Mouse (Mus musculus): ENCODE measurements around the gene Supt6. TPM values are rescaled to one million over a fixed set of nuclear protein-coding genes. Genes with fewer than 3 reads are reported as not detected.
"Not testable (repeated sequence)": the region's sequence is repeated elsewhere in the genome, so short reads cannot be mapped to it uniquely, and the experiment has no call there.

Gene Supt6
- total RNA-seq, 2 experiments from 2014 or later = 57.2 to 76.6 TPM

DNA sequence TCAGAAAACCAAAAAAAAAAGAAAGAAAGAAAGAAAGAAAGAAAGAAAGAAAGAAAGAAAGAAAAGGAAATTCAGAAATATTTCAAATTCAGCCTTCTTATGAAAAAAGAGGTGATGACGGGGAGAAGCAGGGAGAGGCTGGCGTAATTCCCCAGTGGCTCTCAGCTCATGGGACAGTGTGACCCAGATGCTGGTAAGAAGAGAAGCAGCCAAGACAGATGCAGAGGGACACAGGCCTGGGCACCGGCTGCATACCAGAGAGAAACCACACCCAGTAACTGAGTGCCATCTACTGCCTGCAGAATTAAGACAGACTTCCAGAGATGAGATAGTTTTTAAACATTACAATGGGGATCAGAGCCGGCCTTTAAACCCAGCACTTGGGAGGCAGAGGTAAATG lies 22.2 kb downstream of the Supt6 start:
- DNase-seq = no peak

DNA sequence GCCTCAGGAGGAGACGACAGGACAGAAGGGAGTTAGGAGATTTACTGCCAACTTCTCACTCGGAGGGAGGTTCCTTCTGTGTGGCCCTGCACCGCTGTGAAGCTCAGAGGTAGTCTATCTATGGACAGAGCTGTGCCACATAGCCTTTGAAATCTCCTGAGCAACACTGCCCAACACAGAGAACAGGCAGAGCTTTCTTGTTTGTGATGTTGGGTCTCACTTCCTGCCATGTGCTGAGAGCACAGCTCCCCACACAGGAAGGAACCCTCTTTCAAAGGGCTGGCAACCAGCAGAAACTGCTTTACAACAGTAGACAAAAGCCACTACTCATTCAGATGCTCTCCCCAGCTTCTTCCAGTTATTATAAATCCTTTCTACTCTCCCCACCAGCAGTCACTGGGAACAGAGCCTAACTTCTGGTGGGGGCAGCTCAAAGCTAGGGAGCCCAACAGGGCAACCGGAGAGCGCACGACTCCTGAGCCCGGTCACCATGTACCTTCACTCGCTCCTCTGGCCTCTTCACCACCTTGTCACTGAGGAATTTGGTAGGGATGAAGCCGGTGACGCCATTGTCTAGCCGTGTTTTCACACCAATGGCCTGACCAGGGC lies 30.0 kb downstream of the Supt6 start:
- no peak for DNase-seq

DNA sequence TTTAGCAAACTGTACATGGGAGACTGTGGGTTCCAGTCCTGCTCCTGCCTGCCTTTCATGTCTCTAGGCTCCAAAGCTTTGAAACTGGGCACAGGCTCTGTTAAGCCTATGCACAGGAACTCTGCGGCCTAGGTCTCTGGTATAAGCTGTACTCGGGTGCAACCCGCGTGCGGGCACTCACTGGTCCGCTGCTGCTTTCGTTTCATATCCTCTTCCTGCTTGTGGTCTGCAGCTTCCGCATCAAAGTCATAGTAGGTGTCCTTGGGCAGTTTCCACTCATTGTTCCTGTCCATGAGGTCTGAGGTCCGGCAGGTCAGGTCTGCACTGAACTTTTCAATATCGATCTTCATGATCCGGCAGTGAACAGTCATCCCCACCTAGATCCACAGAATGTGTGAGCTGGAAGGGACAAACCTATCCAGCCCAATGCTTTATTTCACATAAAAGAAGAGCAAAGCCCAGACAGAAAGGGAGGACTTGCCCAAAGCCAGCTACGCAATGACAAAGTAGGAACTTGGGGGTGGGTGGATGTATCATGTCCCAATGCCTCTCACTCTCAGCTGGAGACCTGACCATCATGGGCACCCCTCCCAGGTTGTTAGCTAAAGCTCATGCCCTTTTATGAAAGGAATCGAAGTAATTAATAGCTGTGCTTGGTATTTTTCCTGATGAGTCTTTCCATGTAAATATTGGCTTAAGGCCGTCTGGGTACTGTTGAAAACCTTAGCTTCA lies 32.5 kb downstream of the Supt6 start:
- DNase-seq = peak in 1 of 2 experiments; percentile 27

DNA sequence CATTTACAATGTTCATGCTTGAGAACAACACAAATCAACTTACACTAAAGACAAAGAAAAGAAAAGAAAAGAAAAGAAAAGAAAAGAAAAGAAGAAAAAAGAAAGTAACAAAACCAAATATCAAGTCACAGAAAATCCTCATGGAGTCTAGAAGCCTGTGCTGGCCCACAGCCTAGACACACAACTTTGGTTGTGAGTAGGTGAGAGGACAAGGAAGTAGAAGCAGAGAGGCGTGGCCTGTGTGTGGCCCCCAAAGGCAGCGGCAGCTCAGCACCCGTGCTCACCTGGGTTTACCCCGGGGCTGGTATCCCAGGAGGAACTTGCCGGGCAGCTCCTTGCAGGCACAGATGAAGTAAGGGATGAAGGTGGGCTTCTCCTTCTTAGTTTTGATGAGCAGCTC lies 34.3 kb downstream of the Supt6 start:
- DNase-seq = no peak

DNA sequence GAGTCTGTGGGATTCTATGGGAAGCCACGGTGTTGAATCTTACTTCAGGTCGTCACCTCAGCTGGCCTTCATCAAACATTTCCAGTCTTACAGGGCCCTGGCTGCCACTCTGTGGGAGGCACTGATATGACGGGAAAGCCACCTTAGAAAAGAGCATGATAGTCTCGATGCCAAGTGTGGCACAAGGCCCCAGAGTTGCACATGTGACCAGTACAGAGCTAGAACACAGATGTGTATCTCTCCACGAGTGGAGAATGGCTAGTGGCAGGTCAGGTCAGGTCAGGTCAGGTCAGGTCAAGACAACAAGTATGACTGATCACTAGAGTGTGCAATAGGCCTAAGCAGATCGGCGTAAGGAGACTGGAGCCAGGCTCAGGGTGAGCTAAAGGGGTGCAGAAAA lies 35.2 kb downstream of the Supt6 start:
- peak in 1 of 2 experiments; percentile 26 for DNase-seq

DNA sequence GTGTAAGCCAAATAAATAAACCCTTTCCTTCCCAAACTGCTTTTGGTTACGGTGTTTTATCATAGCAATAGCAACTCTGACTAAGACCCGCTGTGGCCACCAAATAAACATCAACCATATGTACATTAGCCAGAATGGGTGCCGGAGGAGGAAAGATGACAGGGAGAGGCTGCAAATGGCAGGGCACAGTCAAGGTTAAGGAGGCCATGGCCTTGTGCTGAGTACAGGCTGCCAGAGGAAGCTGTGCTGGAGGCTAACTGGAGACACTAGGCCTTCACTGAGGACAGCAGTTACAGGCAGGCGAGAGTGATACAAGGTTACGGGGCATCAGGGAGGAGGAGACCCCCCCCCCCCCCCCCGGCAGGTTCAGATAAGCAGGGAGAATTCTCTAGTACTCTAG lies 35.9 kb downstream of the Supt6 start:
- DNase-seq = peak; percentile 56 to 57

DNA sequence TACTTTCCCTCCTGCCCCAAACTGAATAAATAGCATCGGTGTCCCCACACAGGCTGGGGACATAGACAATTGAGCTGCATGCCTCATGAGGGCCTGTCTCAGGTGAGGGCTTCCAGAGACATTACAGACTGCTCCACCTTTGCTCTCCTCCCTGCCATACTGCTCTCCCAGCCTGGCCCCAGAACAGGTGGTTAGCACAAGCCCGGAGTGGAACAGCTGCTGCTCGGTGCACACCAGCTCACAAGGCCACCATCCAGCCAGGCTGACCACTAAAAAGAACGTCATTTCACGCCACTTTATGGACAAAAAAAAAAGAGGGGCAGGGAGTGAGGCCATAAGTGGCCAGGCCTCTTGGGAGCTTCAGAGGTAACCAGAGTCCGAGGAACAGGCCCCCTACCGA lies 38.6 kb downstream of the Supt6 start:
- DNase-seq = no peak

DNA sequence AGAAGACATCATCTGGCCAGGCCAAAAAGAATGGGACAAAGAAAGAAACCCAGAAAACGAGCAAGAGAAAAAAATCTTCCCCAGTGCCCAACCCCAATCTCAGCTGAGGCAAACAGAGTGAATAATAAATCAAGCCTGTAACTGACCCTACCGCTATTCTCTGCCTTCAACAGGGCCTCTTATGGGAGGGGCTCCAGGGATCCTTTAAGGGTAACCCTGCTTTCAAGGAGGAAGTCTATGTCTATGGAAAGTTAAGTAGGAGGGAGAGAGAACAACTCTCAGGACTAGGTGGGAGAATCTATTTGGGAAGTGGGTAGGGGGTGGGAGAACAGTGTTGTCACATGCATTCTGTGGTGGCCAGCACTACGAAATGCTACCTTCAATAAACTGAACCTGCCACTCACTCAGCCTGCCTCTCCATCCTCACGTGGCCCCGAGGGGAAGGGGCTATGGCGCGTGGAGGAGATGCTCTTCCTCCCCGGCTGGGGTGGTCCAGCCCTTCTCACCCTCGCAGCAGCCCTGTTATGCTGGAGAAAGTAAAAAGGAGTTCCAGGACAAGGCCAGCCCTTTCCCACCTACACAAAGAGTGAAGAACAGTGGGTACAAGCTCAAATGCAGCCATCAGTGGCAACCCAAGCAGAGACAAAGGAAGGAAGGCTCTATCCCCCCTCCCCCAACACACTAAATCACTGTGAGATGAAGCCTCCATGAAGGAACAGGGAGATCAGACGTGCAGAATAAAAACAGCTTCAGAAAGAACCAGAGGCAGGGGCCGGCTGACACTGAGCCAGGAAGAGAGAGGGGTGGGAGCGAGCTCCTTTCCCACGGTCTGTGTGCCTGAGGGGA lies 40.2 kb downstream of the Supt6 start:
- no peak for DNase-seq

DNA sequence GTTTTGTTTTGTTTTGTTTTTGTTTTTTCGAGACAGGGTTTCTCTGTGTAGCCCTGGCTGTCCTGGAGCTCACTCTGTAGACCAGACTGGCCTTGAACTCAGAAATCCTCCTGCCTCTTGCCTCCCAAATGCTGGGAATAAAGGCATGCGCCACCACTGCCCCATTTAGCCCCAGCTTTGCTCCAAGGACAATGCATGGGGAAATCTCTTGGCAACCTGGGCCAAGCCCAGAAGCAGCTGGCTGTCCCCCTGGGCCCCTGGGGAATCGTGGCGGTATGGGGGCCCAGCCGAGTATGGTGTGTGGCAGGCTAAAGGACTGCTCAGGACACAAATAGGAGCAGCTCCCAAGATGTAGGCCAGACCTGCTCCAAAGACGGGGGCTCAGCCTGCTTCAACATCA lies 41.5 kb downstream of the Supt6 start:
- peak; percentile 52 to 61 for DNase-seq

DNA sequence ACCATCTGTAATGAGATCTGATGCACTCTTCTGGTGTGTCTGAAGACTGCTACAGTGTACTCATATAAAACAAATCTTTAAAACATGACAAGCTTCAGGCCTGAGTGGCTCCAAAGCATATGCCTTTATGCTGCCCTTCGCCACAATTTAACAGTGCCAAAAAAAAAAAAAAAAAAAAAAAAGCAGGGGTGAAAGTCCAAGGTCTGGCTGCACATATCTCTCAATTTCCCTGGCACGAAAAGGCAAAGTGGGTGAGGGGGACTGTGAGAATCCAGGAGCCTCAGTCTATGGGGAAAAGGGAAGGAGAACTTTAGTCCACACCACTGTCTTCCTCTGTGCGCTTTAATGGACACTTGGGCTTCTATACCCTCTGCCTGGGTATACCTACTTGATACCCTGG lies 43.4 kb downstream of the Supt6 start:
- DNase-seq = no peak

DNA sequence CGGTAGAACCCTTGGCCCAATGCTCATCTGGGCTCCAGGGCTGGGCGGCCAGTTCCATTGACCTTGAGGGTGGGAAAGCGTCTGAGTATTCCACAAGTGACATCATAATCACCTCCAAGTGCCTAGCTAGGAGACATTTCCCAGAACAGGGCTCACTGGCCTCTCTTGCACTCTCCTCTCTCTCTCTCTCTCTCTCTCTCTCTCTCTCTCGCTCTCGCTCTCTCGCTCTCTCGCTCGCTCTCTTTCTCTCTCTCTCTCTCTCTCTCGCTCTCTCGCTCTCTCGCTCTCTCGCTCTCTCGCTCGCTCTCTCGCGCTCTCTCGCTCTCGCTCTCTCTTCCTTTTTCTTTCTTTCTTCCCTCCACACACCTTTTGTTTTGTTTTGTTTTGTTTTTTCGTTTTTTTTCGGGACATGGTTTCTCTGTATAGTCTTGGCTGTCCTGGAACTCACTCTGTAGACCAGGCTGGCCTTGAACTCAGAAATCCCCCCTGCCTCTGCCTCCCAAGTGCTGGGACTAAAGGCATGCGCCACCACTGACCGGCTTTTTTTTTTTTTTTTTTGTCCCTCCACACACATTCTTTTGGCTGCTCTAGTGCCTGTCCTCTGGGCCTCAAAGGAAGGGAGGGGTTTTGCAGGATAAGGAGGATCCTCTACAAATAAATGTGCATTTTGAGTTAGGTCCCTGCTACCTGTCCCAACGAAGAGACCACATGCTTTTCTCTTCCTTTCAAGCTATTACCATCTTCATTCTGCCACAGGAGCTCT lies 50.5 kb downstream of the Supt6 start:
- DNase-seq = no peak

DNA sequence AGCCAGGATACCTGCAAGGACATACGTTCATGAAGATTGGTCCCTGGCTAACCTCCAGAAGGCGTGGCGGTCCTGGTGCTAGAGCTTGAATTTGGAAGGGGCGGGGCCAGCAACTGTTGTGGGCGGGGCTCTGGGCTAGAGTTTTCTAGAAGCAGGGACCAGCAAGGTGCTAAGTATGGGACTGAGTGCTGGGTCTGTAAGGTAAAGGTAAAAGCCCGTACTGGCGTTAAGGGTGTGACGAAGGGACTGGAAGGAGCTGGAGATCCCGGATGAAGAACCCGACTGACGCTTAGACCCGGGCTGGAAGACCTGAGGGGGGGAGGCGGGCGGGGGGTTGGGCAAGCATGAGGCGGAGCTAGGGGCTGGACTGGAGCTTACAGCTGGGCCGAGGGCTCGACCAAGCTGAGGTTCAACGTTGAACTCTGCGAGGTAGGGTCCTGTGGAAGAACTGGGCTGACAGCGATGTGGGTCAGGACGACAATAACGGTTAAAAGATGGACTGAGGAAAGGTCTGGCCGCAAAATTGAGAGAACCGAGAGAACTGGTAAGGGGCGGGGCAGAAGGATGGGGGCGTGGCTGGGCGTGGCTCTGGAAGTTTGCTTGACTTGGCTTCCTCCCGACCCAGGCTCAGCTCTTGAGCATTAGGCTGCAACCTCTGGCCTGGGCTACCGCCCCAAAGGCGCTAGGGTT lies 51.2 kb downstream of the Supt6 start:
- DNase-seq = peak; percentile 82 to 88

DNA sequence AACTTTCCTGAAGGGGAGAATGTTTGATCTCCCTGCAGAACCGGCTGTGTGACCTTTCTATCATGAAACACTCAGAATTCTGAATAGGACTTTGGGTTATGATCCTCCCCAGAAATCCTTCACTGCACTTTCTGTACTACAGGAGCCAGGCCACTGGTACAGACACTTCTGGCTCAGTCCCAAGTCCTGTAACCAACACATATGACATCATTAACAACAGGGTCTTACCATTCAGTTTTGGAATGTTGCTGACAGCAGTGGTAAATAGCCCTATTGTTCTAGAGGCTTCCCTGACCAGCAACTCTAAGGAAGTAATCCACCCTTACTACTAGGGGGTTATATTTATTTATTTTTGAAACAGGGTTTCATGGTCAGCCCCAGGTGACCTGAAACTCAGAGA lies 52.7 kb downstream of the Supt6 start, which contains the start of gene Proca1:
TSS of gene Proca1 (plus strand) at position 280 of the 400 bp plus-strand sequence.
- no peak for DNase-seq

DNA sequence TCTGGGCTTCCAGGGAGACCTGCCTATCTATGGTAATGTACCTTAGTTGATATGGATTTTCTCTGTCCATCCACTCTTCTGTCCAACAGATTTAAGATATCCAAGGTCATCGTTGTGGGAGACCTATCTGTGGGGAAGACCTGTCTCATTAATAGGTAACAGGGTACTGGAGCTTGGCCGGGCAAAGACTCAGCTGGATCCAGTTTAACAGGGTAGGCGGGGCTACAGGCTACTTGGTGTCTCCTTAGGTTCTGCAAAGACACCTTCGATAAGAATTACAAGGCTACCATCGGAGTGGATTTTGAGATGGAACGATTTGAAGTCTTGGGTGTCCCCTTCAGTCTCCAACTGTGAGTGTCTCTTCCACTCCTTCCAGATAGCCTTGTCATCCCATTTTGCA lies 55.7 kb downstream of the Supt6 start:
- DNase-seq = no peak

DNA sequence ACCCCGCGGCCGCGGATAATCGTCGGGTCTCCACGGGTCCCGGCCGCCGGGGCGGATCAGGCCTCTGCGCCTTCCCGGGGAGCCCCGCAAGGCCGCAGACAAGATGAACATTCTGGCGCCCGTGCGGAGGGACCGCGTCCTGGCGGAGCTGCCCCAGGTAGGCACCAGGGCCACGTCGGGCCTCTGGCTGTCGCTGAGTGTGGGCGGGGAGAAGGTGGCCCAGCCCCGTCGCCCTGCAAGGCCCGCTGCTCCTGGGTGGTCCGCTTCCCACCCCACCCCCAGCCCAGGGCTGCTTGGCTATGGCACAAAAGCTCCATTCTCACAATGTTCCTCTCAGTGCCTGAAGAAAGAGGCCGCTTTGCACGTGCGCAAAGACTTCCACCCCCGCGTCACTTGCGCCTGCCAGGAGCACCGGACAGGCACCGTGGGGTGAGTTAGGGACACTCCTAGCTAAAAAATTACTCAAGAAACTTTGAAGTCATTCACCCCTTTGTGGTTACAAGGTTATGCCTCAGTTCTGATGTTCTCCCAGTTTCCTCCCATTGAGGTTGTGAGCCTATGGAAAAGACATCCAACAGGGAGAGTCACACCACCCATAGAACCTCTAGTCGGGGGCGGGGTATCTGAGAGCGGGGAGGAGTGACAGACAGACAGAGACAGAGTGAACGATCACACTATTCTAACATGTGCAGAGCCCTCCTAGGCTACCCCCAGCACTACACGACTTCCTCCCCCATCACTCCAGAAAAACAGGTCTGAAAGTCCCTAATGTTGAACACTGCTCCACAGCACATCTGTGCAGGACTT lies 56.4 kb downstream of the Supt6 start:
- peak; percentile 71 to 81 for DNase-seq

DNA sequence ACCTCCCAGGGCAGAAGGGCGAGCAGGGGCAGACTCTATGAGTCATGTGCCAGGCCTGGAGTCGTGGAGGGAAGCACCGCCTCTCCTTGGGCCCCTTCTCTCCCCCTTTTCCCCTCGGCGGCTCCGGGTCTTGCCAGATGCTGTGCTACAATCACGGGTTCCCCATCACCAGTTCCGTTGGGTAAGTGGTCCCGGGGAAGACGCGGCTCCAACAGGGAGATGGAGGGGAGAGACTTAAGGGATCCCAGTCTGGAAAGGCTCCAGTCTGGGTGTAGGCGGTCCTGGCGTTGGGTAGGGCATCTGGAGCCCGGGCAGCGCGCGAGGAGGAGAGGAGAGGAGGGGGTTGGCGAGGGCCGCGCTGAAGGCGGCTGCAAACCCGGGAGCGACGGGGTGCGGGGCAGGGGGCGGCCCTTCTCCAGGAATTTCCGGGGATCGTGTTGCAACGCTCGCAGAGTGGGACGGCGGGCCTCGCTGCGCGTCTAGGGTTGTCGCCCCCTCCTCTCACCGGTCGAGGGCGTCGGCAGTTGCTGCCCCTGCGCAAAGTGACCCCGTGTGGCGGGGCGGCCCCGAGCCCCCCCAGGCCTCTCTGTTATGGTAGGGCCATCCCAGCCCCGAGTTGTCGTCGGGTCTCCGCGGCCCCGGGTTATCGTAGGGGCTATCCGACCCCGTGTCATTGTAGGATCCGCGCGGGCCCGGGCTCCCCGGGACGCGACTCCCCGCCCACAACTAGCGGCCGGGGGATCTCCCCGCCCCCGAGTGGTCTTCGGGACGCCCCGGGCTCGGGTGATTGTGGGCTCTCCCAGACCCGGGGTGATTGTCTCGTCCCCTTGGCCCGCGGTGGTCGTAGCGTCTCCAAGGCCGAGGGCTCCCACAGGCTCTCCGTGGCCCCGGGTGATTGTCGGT lies 57.2 kb downstream of the Supt6 start, which contains the start of gene Rab34:
TSS of gene Rab34 (plus strand) at position 100 of the 903 bp plus-strand sequence.
- DNase-seq = peak; percentile 79 to 88

DNA sequence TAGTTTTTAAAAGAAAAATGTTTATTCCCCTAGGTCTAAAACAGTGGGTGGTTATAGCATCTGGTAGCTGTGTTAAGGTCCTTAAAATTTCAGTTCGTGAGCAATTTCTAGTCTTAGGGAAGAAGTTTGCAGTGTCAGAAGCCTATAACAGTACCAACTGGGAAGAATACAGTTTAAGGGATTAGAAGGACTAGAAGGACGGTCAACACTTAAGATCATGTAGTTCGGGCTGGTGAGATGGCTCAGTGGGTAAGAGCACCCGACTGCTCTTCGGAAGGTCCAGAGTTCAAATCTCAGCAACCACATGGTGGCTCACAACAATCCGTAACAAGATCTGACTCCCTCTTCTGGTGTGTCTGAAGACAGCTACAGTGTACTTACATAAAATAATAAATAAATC lies 61.1 kb downstream of the Supt6 start:
- DNase-seq = not testable (repeated sequence)

DNA sequence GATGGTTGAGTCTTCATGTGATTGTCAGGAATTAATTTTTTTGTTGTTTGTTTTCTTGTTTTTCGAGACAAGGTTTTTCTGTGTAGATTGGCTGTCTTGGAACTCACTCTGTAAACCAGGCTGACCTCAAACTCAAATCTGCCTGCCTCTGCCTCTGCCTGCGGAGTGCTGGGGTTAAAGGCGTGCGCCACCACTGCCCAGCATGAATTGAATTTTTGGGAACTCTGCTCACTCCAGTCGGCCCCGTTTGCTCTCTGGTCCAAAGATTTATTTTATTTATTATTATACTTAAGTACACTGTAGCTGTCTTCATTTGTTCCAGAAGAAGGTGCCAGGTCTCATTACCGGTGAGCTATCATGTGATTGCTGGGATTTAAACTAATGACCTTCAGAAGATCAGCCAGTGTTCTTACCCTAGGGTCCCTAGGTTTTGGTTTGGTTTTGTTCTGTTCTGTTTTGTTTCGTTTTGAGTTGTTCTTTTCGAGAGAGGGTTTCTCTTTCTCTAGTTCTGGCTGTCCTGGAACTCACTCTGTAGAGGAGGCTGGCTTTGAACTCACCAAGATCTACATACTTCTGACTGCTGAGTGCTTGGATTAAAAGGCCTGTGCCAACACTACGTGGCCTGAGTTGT lies 61.8 kb downstream of the Supt6 start:
- no peak for DNase-seq
